Mouse (Mus musculus) testis, adult 2 months (tissue): ENCODE results near the gene Bbs9.

Experiments used
- CTCF ChIP-seq: fragments of 200-500 bp; IDR thresholded peaks from 2 replicates; pipeline ENCODE4 v1.5.1; 2012; ENCODE audit warnings: low read depth, mild to moderate bottlenecking, inconsistent platforms, low read length, moderate library complexity; ENCODE audit not compliant: control insufficient read depth, insufficient read depth, insufficient replicate concordance
- POLR2A ChIP-seq: fragments of 200-500 bp; IDR thresholded peaks from 2 replicates; pipeline ENCODE4 v1.6.1; 2012; ENCODE audit warnings: low read depth, mild to moderate bottlenecking, inconsistent platforms, low read length, moderate library complexity; ENCODE audit not compliant: control insufficient read depth

- TF ChIP-seq POLR2A (no peak), CTCF (no peak)
Measured at GRCm38 (mm10) chr9:22483866-22484561, 8.5 kb downstream of the Bbs9 start.
